Mouse (Mus musculus) embryonic facial prominence, embryonic 11.5 days (tissue): ENCODE data around the gene Rab11fip4. TPM values are rescaled to one million over a fixed set of nuclear protein-coding genes. Genes with fewer than 3 reads are reported as not detected.

Experiments used
- ATAC-seq: fragments of 200-750 bp; cut with Nextera tagmentation; replicated peaks from 2 replicates; pipeline ENCODE4 v1.8.0; 2017; ENCODE audit warnings: low read depth; ENCODE audit not compliant: insufficient number of reproducible peaks, low FRiP score, low TSS enrichment
- DNase-seq: peaks from one replicate; pipeline ENCODE4 v3.0.0-alpha.2; 2015; ENCODE audit warnings: low spot score
- H3K27ac ChIP-seq: fragments of 300-500 bp; sonication (generic); replicated peaks from 2 replicates; pipeline ENCODE4 v1.5.1; 2014; ENCODE audit warnings: mild to moderate bottlenecking, low read depth, low read length, control low read depth
- H3K27me3 ChIP-seq: fragments of 300-500 bp; sonication (generic); 2 replicates; pipeline ENCODE4 v1.6.1; 2014; ENCODE audit warnings: mild to moderate bottlenecking, low read length, moderate library complexity, mixed read lengths; ENCODE audit not compliant: control insufficient read depth, insufficient read depth
- H3K36me3 ChIP-seq: fragments of 300-500 bp; sonication (generic); replicated peaks from 2 replicates; pipeline ENCODE4 v1.6.1; 2014; ENCODE audit warnings: low read depth, mild to moderate bottlenecking, low read length, moderate library complexity, mixed read lengths; ENCODE audit not compliant: control insufficient read depth, insufficient read depth
- H3K4me1 ChIP-seq: fragments of 300-500 bp; sonication (generic); 2 replicates; pipeline ENCODE4 v1.6.1; 2014; ENCODE audit warnings: low read length, mixed read lengths; ENCODE audit not compliant: control insufficient read depth, insufficient read depth
- H3K4me2 ChIP-seq: fragments of 300-500 bp; sonication (generic); 2 replicates; pipeline ENCODE4 v1.6.1; 2014; ENCODE audit warnings: low read depth, mild to moderate bottlenecking, control low read depth, low read length, moderate library complexity
- H3K4me3 ChIP-seq: fragments of 300-500 bp; sonication (generic); 2 replicates; pipeline ENCODE4 v1.5.1; 2014; ENCODE audit warnings: low read depth, low read length, control low read depth
- H3K9ac ChIP-seq: fragments of 300-500 bp; sonication (generic); replicated peaks from 2 replicates; pipeline ENCODE4 v1.6.1; 2014; ENCODE audit warnings: mild to moderate bottlenecking, control low read depth, low read length
- H3K9me3 ChIP-seq: fragments of 300-500 bp; sonication (generic); replicated peaks from 2 replicates; pipeline ENCODE4 v1.6.1; 2016; ENCODE audit warnings: mild to moderate bottlenecking, low read length, inconsistent platforms, mixed read lengths; ENCODE audit not compliant: control insufficient read depth
- WGBS: fragments of 180-500 bp; shearing (Covaris S2); extraction: QIAGEN DNeasy Blood & Tissue Kit; methylation state at CpG from one replicate; pipeline ENCODE4 v1.1.7; 2014; 5-methylcytosine and 5-hydroxymethylcytosine counted together
- polyA plus RNA-seq: library from polyadenylated mRNA; unstranded; fragments of >200 nt; fragmentation: Nextera tagmentation; extraction: Ambion mirVana; gene quantifications from 2 replicates; pipeline ENCODE4 v1.2.1, GENCODE M21; 2014

The Rab11fip4 gene
- polyA plus RNA-seq, 1 experiment from 2014 or later: 9.2 TPM

DNA sequence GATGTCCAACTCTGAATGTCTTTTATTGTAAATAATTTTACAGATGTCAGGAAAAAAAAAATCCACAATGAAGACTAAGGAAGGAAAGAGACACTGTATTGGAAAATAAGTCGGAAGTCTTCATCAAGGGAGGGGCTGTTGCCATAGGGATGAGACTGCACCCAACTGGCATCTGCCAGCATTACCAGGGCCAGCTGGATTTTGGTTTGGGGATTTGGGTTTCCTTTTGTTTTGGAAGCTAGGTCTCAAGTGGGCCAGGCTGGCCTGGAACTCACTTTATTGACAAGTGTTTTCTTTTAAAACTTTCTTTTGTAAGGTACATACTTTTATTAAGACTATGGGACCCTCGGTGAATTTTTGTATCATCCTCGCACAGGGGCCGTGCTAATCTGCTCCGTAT, 47.7 kb downstream of the Rab11fip4 start:
- Histone ChIP-seq H3K9me3 (no peaks in the 10 kb centered on the region), H3K27me3 (no peaks in the 10 kb centered on the region), H3K9ac (no peak overlapping the region), H3K4me3 (no peak overlapping the region), H3K4me1 (no peaks in the 10 kb centered on the region), H3K27ac (no peak overlapping the region), H3K4me2 (no peak overlapping the region), H3K36me3 (no peaks in the 10 kb centered on the region)
- ATAC-seq (no peak), DNase-seq (no peak)
- 77% methylated on average over 5 of the region's 5 CpGs for WGBS

DNA sequence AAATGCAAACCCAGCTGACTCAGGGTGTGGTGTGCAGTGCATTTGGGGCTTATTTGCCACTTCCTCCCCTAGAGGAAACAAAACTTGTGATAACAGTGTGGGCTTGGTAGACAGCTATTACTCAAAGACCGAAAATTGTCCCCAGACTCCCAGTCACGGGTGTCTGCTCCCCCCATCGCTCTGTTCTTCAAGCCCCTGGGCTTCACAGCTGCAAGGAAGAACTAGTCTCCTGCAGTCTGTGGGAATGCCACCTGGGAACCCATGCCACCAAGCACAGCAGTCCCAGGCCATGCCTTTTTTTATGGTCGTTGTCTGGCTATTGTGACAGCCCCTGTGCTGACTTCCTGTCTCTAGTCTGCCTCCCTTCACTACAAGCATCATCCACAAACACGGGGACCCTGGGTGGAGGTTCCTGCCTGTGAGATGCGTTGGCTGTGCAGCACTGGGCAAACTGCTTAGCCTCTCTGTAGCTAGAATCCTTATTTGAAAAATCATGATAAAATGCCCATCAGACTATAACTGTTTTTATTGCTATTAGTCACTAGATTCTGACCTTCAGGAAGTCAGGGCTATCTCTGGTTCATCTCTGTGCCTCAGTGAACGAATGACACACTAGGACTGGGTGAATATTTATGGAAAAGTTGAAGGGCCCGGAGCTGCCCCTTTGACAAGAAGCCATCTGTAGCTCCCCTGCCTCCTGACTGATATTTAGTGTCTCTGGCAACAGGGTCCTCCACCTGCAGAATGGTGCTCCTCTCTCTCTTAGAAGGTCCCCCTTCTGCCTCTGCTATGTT, 50.1 kb downstream of the Rab11fip4 start:
- Histone ChIP-seq H3K27me3 (no peaks in the 10 kb centered on the region), H3K27ac (no peak overlapping the region)
- WGBS: 57% methylated on average over 8 of the region's 8 CpGs

GRCm38 (mm10) chr11:79643730-79644129, 52.7 kb downstream of the Rab11fip4 start:
- Histone ChIP-seq H3K4me2 (no peak overlapping the region), H3K27me3 (no peaks in the 10 kb centered on the region), H3K9me3 (no peaks in the 10 kb centered on the region), H3K9ac (no peak overlapping the region), H3K4me1 (peaks cover 7% of the 10 kb centered on the region; the same call in 1 of the 2 replicates), H3K4me3 (no peak overlapping the region), H3K27ac (no peak overlapping the region), H3K36me3 (no peaks in the 10 kb centered on the region)
- DNase-seq (no peak), ATAC-seq (no peak)
- WGBS: 80% methylated on average over 9 of the region's 9 CpGs

More for the DNA sequence above, 50.1 kb downstream of the Rab11fip4 start:
- no peak overlapping the region for H3K4me3 ChIP-seq
- no peak overlapping the region for H3K4me2 ChIP-seq
- no peak for DNase-seq
- ATAC-seq: no peak
- H3K9ac ChIP-seq: no peak overlapping the region
- H3K36me3 ChIP-seq: no peaks in the 10 kb centered on the region
- H3K4me1 ChIP-seq: peaks cover 3% of the 10 kb centered on the region; the same call in 1 of the 2 replicates
- no peaks in the 10 kb centered on the region for H3K9me3 ChIP-seq

DNA sequence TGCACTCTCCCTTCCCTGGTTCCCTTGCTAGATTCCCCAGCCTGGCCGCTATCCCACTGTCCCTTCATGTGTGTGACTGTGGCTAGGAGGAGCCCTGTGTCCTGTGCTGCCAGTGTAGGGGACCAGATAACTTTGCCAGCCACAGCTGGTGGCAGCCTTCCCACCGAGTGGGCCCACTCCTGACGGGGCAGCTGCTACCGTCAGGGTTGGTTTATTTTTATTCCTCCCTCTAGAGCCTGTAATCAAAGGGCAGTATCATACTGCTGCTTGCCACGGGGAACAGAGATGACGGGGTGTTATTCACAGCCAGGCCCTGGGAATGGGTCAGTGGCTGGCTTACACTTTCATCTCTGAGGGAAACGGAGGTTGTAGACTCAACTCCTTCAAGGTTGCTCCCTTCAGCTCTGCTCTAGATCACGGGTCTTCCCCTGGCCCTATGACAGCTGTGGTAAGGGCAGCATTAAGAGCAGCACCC, 53.7 kb downstream of the Rab11fip4 start:
- WGBS: 56% methylated on average over 8 of the region's 8 CpGs
- Histone ChIP-seq H3K9ac (no peak overlapping the region), H3K4me1 (peaks cover 7% of the 10 kb centered on the region; the same call in 1 of the 2 replicates), H3K9me3 (no peaks in the 10 kb centered on the region), H3K27ac (no peak overlapping the region), H3K36me3 (no peaks in the 10 kb centered on the region), H3K4me3 (no peak overlapping the region), H3K4me2 (no peak overlapping the region), H3K27me3 (no peaks in the 10 kb centered on the region)
- DNase-seq: no peak
- ATAC-seq: no peak

- H3K4me2 ChIP-seq: no peak overlapping the region
Observed at GRCm38 (mm10) chr11:79646026-79646425, 55.0 kb downstream of the Rab11fip4 start.

GRCm38 (mm10) chr11:79646467-79647070, 55.6 kb downstream of the Rab11fip4 start:
- Histone ChIP-seq H3K27ac (peak overlapping the region; percentile 22; the same call in 1 of the 2 replicates), H3K4me3 (no peak overlapping the region), H3K36me3 (no peaks in the 10 kb centered on the region), H3K27me3 (no peaks in the 10 kb centered on the region), H3K4me2 (no peak overlapping the region), H3K9ac (no peak overlapping the region), H3K4me1 (peaks cover 7% of the 10 kb centered on the region; the same call in 1 of the 2 replicates), H3K9me3 (no peaks in the 10 kb centered on the region)
- peak; percentile 49 for DNase-seq
- peak; percentile 22; the same call in 1 of the 2 replicates for ATAC-seq
- WGBS: 14% methylated on average over 12 of the region's 12 CpGs

More at GRCm38 (mm10) chr11:79646026-79646425, 55.0 kb downstream of the Rab11fip4 start:
- no peaks in the 10 kb centered on the region for H3K27me3 ChIP-seq
- no peak for ATAC-seq
- peaks cover 7% of the 10 kb centered on the region; the same call in 1 of the 2 replicates for H3K4me1 ChIP-seq
- WGBS: 53% methylated on average over 5 of the region's 5 CpGs
- no peak overlapping the region for H3K4me3 ChIP-seq
- H3K9me3 ChIP-seq: no peaks in the 10 kb centered on the region
- no peak overlapping the region for H3K27ac ChIP-seq
- no peaks in the 10 kb centered on the region for H3K36me3 ChIP-seq
- DNase-seq: no peak
- H3K9ac ChIP-seq: no peak overlapping the region

DNA sequence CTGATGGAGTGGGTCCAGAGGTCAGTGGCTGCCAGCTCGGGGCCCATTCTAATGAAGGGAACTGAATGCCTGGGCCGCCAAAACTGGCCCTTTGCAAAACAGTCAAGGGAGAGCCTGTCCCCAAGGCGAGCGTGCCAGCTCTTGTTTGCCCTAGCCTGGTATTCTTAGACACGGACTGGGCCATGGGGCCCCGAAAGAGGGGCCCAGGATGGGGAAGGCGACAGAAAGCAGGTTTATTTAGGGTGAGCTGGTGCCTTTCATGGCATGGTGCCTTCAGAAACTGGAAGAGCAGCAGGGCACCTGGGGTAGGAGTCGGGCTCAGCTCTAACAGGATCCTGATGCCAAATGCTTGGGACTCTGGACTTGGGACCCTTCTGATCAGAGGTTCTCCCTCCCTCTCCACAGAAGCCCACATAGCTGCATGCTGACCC, 56.1 kb downstream of the Rab11fip4 start:
- Histone ChIP-seq H3K27ac (0 out of 2 replicates have a peak overlapping the region, but pooled peaks have one; percentile 22), H3K9ac (no peak overlapping the region; the same call in 1 of the 2 replicates), H3K4me1 (peaks cover 7% of the 10 kb centered on the region; the same call in 1 of the 2 replicates), H3K36me3 (no peaks in the 10 kb centered on the region), H3K4me3 (no peak overlapping the region), H3K9me3 (no peaks in the 10 kb centered on the region), H3K4me2 (no peak overlapping the region), H3K27me3 (no peaks in the 10 kb centered on the region)
- DNase-seq: no peak
- WGBS: 51% methylated on average over 8 of the region's 8 CpGs
- ATAC-seq: no peak
